ENCODE assay signal across 11 mouse cellular contexts in genomic region chr7:142459299-142459691, GRCm38 (mm10). TPM values are rescaled to one million over a fixed set of nuclear protein-coding genes. Genes with fewer than 3 reads are reported as not detected.
A peak's percentile ranks its signal among the peaks of the same experiment; 100 is the strongest.
DNase-seq lines count a peak whose midpoint lies in the region; ATAC-seq and TF ChIP-seq lines count a peak whose summit lies in the region.
"Had no signal": no experiment of that assay in that cellular context is flagged by ENCODE, and none has a peak within 500 bp of the region (broad histone marks: within the 10 kb centered on the region; RNA-seq: fewer than 3 reads in every experiment).

No protein-coding gene starts in this region.

- no peaks in the 10 kb centered on the region for H3K27me3 ChIP-seq in stomach, postnatal 0 days (ENCODE audit: control insufficient read depth, insufficient read depth, low read length)

- peak overlapping the region; percentile 95 for H3K27ac ChIP-seq in stomach, postnatal 0 days (replicated peaks)

- no peak for ATAC-seq in stomach, postnatal 0 days (ENCODE audit: low FRiP score, low TSS enrichment)
- ATAC-seq in megakaryocyte progenitor cell, adult 5-6 weeks (replicated peaks; ENCODE audit: poor library complexity) = no peak

- intact Hi-C loops in gastrocnemius, postnatal 36 days (cut with DNase I) = no loop called here
- intact Hi-C loops in heart, postnatal 10 days (cut with DNase I) = no loop called here

- no peak overlapping the region for H3K4me3 ChIP-seq in stomach, postnatal 0 days (ENCODE audit: low read depth, low read length)

- H3K4me2 ChIP-seq in stomach, postnatal 0 days (replicated peaks; ENCODE audit: low read depth) = no peak overlapping the region

- DNase-seq in gastrocnemius, postnatal 25 days = peak; percentile 7
- no peak for DNase-seq in gastrocnemius, postnatal 36 days
- DNase-seq in testis, postnatal 10 days (ENCODE audit: low spot score) = peak; percentile 31
- DNase-seq in testis, postnatal 14 days (ENCODE audit: low spot score) = no peak
- DNase-seq in heart, postnatal 10 days = peak; percentile 74 to 79
- peak; percentile 11 for DNase-seq in stomach, postnatal 0 days (ENCODE audit: low spot score)
- no peak for DNase-seq in right cerebral cortex, adult 18-20 months
- DNase-seq: kidney, postnatal 4 days had no signal

- WGBS in stomach, postnatal 0 days = 60% methylated on average over 2 of the region's 2 CpGs

- TF ChIP-seq CTCF in stomach, postnatal 0 days (IDR thresholded peaks at IDR 0.05; ENCODE audit: low read depth) = no peak

- no peak for TF ChIP-seq EP300 in stomach, postnatal 0 days (optimal IDR thresholded peaks at IDR 0.05)

- H3K36me3 ChIP-seq in stomach, postnatal 0 days (ENCODE audit: control insufficient read depth, insufficient read depth, low read length) = no peaks in the 10 kb centered on the region

- H3K9me3 ChIP-seq in stomach, postnatal 0 days (ENCODE audit: control insufficient read depth, low read length) = no peaks in the 10 kb centered on the region

- H3K9ac ChIP-seq in stomach, postnatal 0 days (ENCODE audit: low read length) = no peak overlapping the region

- H3K4me1 ChIP-seq in stomach, postnatal 0 days (replicated peaks; ENCODE audit: control insufficient read depth, insufficient read depth) = peaks cover 13% of the 10 kb centered on the region

RNA-seq across cellular contexts. Expression of gene Lsp1, which starts 1.3 kb away (rescaled TPM):
- 10 to 100 TPM; 43.2 to 60.3 TPM for total RNA-seq in gastrocnemius, postnatal 25 days (2021)
- total RNA-seq in gastrocnemius, postnatal 36 days (2021) = 10 to 100 TPM; 37.2 to 75.3 TPM
- total RNA-seq in heart, postnatal 10 days (2021) = 100 to 1,000 TPM; 111 to 116 TPM
- polyA plus RNA-seq in stomach, postnatal 0 days (2015; fragmentation: Nextera tagmentation; extraction: Ambion mirVana) = 107 and 110 TPM in 2 replicates
- total RNA-seq in megakaryocyte progenitor cell, adult 5-6 weeks (2015) = 45.9 and 75.5 TPM in 2 replicates
- 65.5 and 67.5 TPM in 2 replicates for total RNA-seq in megakaryocyte progenitor cell, adult 5-6 weeks (2017)

RNA-seq across cellular contexts. Expression of gene Tnni2, which starts 17.7 kb away (rescaled TPM):
- total RNA-seq in gastrocnemius, postnatal 25 days (2021) = over 10,000 TPM; 16,193 to 17,938 TPM
- total RNA-seq in gastrocnemius, postnatal 36 days (2021) = over 10,000 TPM; 17,613 to 18,280 TPM
- total RNA-seq in heart, postnatal 10 days (2021) = 1 to 10 TPM; 1.9 to 4.3 TPM
- polyA plus RNA-seq in stomach, postnatal 0 days (2015; fragmentation: Nextera tagmentation; extraction: Ambion mirVana) = 19.1 and 19.6 TPM in 2 replicates
- total RNA-seq in megakaryocyte progenitor cell, adult 5-6 weeks (2015) = 6.0 and 8.0 TPM in 2 replicates
- total RNA-seq in megakaryocyte progenitor cell, adult 5-6 weeks (2017) = 2.4 and 7.7 TPM in 2 replicates
- polyA plus RNA-seq: testis, adult 2 months had no signal

RNA-seq across cellular contexts. Expression of gene Syt8, which starts 24.6 kb away (rescaled TPM):
- total RNA-seq in gastrocnemius, postnatal 25 days (2021) = not detected
- total RNA-seq in gastrocnemius, postnatal 36 days (2021) = not detected
- not detected for total RNA-seq in heart, postnatal 10 days (2021)
- polyA plus RNA-seq in stomach, postnatal 0 days (2015; fragmentation: Nextera tagmentation; extraction: Ambion mirVana) = 70.7 and 78.9 TPM in 2 replicates
- not detected in 2 replicates for total RNA-seq in megakaryocyte progenitor cell, adult 5-6 weeks (2015)
- not detected in 2 replicates for total RNA-seq in megakaryocyte progenitor cell, adult 5-6 weeks (2017)
- total RNA-seq: heart, adult 18-20 months had no signal

RNA-seq across cellular contexts. Expression of gene Tnnt3, which starts 39.3 kb away (rescaled TPM):
- total RNA-seq in gastrocnemius, postnatal 25 days (2021) = over 10,000 TPM; 28,170 to 31,317 TPM
- total RNA-seq in gastrocnemius, postnatal 36 days (2021) = over 10,000 TPM; 32,612 to 32,921 TPM
- total RNA-seq in heart, postnatal 10 days (2021) = 1 to 10 TPM in 1 of 2 experiments, under 1 TPM in 1; 0.67 to 1.8 TPM
- polyA plus RNA-seq in stomach, postnatal 0 days (2015; fragmentation: Nextera tagmentation; extraction: Ambion mirVana) = 8.0 and 11.7 TPM in 2 replicates
- total RNA-seq in megakaryocyte progenitor cell, adult 5-6 weeks (2015) = 0.20 TPM in 1 of 2 replicates, not detected in the other
- not detected in 2 replicates for total RNA-seq in megakaryocyte progenitor cell, adult 5-6 weeks (2017)
- polyA plus RNA-seq: testis, adult 2 months had no signal

Comparison
In these comparisons a context has a peak if more than half of its experiments do, and no peak if none do; other contexts are left out.
1. DNase-seq: peak in gastrocnemius, postnatal 25 days (single experiment), testis, postnatal 10 days (single experiment), heart, postnatal 10 days (2 of 2) and stomach, postnatal 0 days (single experiment); none in gastrocnemius, postnatal 36 days (0 of 2), testis, postnatal 14 days (single experiment) and right cerebral cortex, adult 18-20 months (single experiment).
2. RNA of gene Tnni2, which starts 17.7 kb away (total RNA-seq): 17,613 to 18,280 TPM in gastrocnemius, postnatal 36 days and 16,193 to 17,938 TPM in gastrocnemius, postnatal 25 days; 2.4 to 8.0 TPM in megakaryocyte progenitor cell, adult 5-6 weeks and 1.9 to 4.3 TPM in heart, postnatal 10 days; every median in the first group is over 1,000 times any median in the second.